Mouse (Mus musculus): Measurements from ENCODE around the gene Lamc1. TPM values are rescaled to one million over a fixed set of nuclear protein-coding genes. Genes with fewer than 3 reads are reported as not detected.

The Lamc1 gene
- polyA plus RNA-seq, 1 experiment: 22.8 TPM

DNA sequence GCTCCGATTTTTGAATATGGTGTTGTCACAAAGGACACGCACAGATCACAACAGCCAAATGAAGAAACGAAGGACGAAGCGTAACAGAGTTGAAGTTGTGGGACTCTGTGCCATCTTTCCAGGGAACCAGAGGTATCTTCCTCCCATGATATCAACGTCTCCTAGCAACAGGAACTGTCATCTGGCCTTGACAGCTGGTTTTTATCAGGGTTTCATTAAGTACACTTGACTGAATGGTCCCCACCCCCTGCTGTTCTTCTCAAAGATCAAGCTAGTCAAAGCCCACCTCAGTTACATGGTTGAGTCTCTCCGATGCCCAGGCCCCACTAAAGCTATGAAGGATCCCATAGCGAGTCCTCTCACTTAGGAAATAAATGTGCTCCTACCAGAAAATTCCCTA, 47.4 kb downstream of the Lamc1 start:
- H3K36me3 ChIP-seq (ENCODE audit: control insufficient read depth, insufficient read depth, low read length): no peaks in the 10 kb centered on the region
- WGBS: 92% methylated on average over 8 of the region's 8 CpGs
- no peaks in the 10 kb centered on the region; the same call in 1 of the 2 replicates for H3K4me1 ChIP-seq (ENCODE audit: control insufficient read depth, insufficient read depth, insufficient read length, low read length)
- H3K27me3 ChIP-seq (ENCODE audit: control insufficient read depth, insufficient read depth, low read length): no peaks in the 10 kb centered on the region
- TF ChIP-seq POLR2A (IDR thresholded peaks at IDR 0.05; ENCODE audit: low read depth, low read length) (no peak), CTCF (IDR thresholded peaks at IDR 0.05; ENCODE audit: extremely low read depth, insufficient read length, insufficient replicate concordance, low read depth, low read length) (no peak)
- H3K27ac ChIP-seq (ENCODE audit: insufficient read depth, low read depth, low read length): no peak overlapping the region
- H3K4me3 ChIP-seq (ENCODE audit: low read depth, low read length): no peak overlapping the region

DNA sequence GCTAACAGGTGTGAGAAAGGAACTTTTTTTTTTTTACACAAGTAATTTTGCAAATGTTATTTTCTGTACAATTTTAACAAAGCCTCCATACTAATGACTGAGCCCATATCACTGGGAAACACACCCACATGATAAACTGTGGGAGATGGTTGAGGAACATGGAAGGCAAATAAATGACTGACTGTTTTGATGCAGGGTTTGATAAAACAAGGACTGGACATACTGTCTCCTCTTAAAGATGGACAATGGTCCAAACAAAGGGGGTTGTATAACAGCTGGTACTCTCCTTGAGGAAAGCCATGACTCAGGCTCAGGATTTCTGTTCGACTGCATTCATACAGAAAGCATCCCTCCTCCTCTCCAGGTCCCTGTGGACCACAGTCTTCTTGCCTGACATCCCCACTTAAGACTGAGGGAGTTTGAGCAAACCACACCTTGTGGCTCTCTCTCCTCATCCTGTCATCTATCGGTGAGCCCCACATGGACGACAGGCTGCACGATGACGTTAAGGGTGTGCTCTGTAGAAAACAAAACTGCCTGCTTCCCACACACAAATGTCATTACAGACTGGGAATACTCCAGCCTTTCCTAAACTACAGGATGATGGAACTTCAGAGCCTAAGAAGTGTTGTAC, 50.1 kb downstream of the Lamc1 start:
- Histone ChIP-seq H3K4me1 (ENCODE audit: control insufficient read depth, insufficient read depth, insufficient read length, low read length) (no peaks in the 10 kb centered on the region), H3K36me3 (ENCODE audit: control insufficient read depth, insufficient read depth, low read length) (no peaks in the 10 kb centered on the region), H3K27me3 (ENCODE audit: control insufficient read depth, insufficient read depth, low read length) (no peaks in the 10 kb centered on the region), H3K4me3 (ENCODE audit: low read depth, low read length) (no peak overlapping the region), H3K27ac (ENCODE audit: insufficient read depth, low read depth, low read length) (no peak overlapping the region)
- TF ChIP-seq CTCF (IDR thresholded peaks at IDR 0.05; ENCODE audit: extremely low read depth, insufficient read length, insufficient replicate concordance, low read depth, low read length) (no peak), POLR2A (IDR thresholded peaks at IDR 0.05; ENCODE audit: low read depth, low read length) (no peak)
- 74% methylated on average over 5 of the region's 5 CpGs for WGBS

DNA sequence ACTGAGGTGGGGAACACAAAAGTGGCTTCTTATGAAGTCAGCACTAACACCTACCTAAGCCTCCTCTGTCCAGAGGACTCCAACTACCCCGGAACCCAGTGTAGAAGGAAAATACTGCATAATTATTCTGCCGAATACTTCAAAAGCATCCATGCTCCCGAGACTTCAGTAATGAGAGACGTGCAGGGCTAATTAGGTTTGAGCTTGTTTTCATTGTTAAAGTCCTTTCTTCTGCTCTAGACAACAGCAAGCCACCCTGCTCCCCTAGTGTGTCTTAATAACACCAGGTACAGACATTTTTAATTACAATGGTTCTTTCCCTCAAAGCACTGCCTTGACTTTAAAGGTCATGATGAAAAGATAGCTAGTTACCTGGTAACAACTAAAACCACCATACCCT, 51.1 kb downstream of the Lamc1 start:
- no peaks in the 10 kb centered on the region for H3K4me1 ChIP-seq (ENCODE audit: control insufficient read depth, insufficient read depth, insufficient read length, low read length)
- 91% methylated on average over 4 of the region's 4 CpGs for WGBS
- no peaks in the 10 kb centered on the region for H3K27me3 ChIP-seq (ENCODE audit: control insufficient read depth, insufficient read depth, low read length)
- no peak for TF ChIP-seq POLR2A (IDR thresholded peaks at IDR 0.05; ENCODE audit: low read depth, low read length)
- no peak for TF ChIP-seq CTCF (IDR thresholded peaks at IDR 0.05; ENCODE audit: extremely low read depth, insufficient read length, insufficient replicate concordance, low read depth, low read length)
- H3K36me3 ChIP-seq (ENCODE audit: control insufficient read depth, insufficient read depth, low read length): no peaks in the 10 kb centered on the region
- H3K4me3 ChIP-seq (ENCODE audit: low read depth, low read length): no peak overlapping the region
- no peak overlapping the region for H3K27ac ChIP-seq (ENCODE audit: insufficient read depth, low read depth, low read length)

DNA sequence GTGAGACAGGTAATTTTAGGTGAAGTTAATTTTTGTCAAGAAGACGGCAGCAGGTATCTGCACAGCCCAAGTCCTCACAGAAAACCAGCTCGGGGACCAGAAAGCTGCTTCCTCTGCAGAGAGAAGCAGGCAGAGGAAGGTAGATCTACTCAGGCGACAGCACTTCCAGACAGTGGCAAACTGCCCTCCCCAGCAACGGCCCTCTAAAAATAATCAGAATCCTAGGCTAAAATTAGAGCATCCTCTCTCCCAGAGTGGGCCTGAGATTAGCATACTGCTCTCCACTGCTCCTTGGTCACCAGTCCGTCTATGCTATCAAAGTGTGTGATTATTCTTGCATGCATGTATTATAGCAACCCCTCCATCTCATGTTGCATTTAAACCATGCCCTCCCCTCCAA, 52.2 kb downstream of the Lamc1 start:
- no peak for TF ChIP-seq CTCF (IDR thresholded peaks at IDR 0.05; ENCODE audit: extremely low read depth, insufficient read length, insufficient replicate concordance, low read depth, low read length)
- no peak for TF ChIP-seq POLR2A (IDR thresholded peaks at IDR 0.05; ENCODE audit: low read depth, low read length)
- no peaks in the 10 kb centered on the region for H3K36me3 ChIP-seq (ENCODE audit: control insufficient read depth, insufficient read depth, low read length)
- H3K27ac ChIP-seq (ENCODE audit: insufficient read depth, low read depth, low read length): no peak overlapping the region
- 70% methylated on average over 5 of the region's 5 CpGs for WGBS
- no peaks in the 10 kb centered on the region for H3K27me3 ChIP-seq (ENCODE audit: control insufficient read depth, insufficient read depth, low read length)
- H3K4me3 ChIP-seq (ENCODE audit: low read depth, low read length): no peak overlapping the region
- no peaks in the 10 kb centered on the region for H3K4me1 ChIP-seq (ENCODE audit: control insufficient read depth, insufficient read depth, insufficient read length, low read length)

DNA sequence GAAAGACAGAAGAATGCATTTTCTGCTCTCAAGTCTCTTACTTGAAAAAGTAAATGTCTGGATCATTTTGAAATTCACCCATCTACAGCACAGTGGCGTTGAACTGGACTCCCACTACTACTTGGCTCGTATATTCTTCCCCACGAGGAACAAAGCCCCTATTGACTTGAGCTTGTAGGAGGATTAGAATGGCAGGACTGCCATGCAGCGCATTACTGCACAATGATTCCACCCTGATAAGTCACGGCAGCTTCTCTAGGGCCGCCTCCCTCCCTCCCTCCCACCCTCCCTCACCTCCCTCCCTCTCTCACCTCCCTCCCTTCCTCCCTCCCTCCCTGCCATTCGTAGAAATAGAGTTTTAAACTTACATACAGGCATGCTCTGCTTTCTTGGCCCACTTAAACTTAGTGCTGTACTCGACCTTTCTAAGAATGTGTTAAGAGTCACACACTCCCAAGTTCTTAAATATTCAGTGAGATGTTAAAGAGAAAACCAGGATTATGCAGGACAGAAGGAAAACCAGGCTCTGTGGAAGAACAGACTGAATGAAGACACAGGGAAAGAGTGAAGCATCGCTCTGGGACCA, 54.5 kb downstream of the Lamc1 start:
- no peaks in the 10 kb centered on the region for H3K27me3 ChIP-seq (ENCODE audit: control insufficient read depth, insufficient read depth, low read length)
- no peak overlapping the region for H3K4me3 ChIP-seq (ENCODE audit: low read depth, low read length)
- WGBS: 32% methylated on average over 9 of the region's 9 CpGs
- H3K4me1 ChIP-seq (ENCODE audit: control insufficient read depth, insufficient read depth, insufficient read length, low read length): no peaks in the 10 kb centered on the region; the same call in 1 of the 2 replicates
- no peaks in the 10 kb centered on the region for H3K36me3 ChIP-seq (ENCODE audit: control insufficient read depth, insufficient read depth, low read length)
- TF ChIP-seq CTCF (IDR thresholded peaks at IDR 0.05; ENCODE audit: extremely low read depth, insufficient read length, insufficient replicate concordance, low read depth, low read length) (no peak), POLR2A (IDR thresholded peaks at IDR 0.05; ENCODE audit: low read depth, low read length) (no peak)
- no peak overlapping the region for H3K27ac ChIP-seq (ENCODE audit: insufficient read depth, low read depth, low read length)

DNA sequence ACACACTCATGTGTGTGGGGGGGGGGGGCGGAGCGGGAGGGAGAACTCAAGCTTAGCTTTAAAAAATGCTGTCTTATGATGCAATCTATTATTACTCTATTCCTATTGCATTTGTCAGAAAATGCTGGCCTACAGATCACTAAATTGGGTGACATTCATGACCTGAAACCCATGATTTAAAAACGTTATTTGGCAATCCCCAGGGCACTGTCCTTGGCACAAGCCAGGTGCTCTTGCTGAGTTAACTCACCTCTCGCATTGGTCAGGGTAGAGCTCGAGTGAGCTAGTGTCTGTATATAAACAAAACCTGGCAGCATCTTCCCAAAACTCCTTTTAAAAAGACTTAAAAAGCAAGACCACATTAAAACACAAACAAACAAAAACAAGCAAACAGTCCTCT, 57.1 kb downstream of the Lamc1 start:
- Histone ChIP-seq H3K4me3 (ENCODE audit: low read depth, low read length) (no peak overlapping the region), H3K36me3 (ENCODE audit: control insufficient read depth, insufficient read depth, low read length) (no peaks in the 10 kb centered on the region), H3K4me1 (ENCODE audit: control insufficient read depth, insufficient read depth, insufficient read length, low read length) (no peaks in the 10 kb centered on the region; the same call in 1 of the 2 replicates), H3K27me3 (ENCODE audit: control insufficient read depth, insufficient read depth, low read length) (no peaks in the 10 kb centered on the region), H3K27ac (ENCODE audit: insufficient read depth, low read depth, low read length) (no peak overlapping the region)
- WGBS: 59% methylated on average over 5 of the region's 5 CpGs
- TF ChIP-seq POLR2A (IDR thresholded peaks at IDR 0.05; ENCODE audit: low read depth, low read length): no peak
- TF ChIP-seq CTCF (IDR thresholded peaks at IDR 0.05; ENCODE audit: extremely low read depth, insufficient read length, insufficient replicate concordance, low read depth, low read length): no peak

DNA sequence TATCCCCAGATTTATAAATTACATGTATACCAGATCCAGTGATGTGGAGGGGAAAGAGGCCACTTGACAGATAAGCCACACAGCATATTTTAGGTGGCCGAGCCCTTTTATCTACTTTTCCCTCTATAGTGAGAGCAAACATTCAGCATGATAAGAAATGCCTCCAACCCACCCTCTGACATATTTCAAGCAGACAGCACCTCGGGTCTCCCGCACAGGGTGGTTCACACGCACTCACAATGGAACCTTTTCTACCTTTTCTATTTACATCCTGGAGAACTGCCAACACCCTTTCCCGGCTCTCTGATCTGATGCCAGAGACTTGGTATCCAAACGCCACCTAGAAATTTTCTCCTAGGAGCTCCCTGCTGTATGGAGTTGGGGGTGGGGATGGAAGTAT, 58.0 kb downstream of the Lamc1 start:
- 19% methylated on average over 6 of the region's 6 CpGs for WGBS
- Histone ChIP-seq H3K4me3 (ENCODE audit: low read depth, low read length) (no peak overlapping the region), H3K4me1 (ENCODE audit: control insufficient read depth, insufficient read depth, insufficient read length, low read length) (no peaks in the 10 kb centered on the region; the same call in 1 of the 2 replicates), H3K27me3 (ENCODE audit: control insufficient read depth, insufficient read depth, low read length) (no peaks in the 10 kb centered on the region), H3K36me3 (ENCODE audit: control insufficient read depth, insufficient read depth, low read length) (no peaks in the 10 kb centered on the region), H3K27ac (ENCODE audit: insufficient read depth, low read depth, low read length) (no peak overlapping the region)
- TF ChIP-seq POLR2A (IDR thresholded peaks at IDR 0.05; ENCODE audit: low read depth, low read length) (no peak), CTCF (IDR thresholded peaks at IDR 0.05; ENCODE audit: extremely low read depth, insufficient read length, insufficient replicate concordance, low read depth, low read length) (no peak)

All from small intestine, adult 2 months (tissue).